Mouse (Mus musculus) brain, embryonic 18.5 days (tissue): ENCODE results near the gene Vmn2r13.
"Not testable (repeated sequence)": the region's sequence is repeated elsewhere in the genome, so short reads cannot be mapped to it uniquely, and the experiment has no call there.

ENCODE experiments used
- DNase-seq: peaks from one replicate; pipeline ENCODE4 v3.0.0-alpha.2; 2012; ENCODE audit warnings: low read depth, low spot score

Gene Vmn2r13

DNA sequence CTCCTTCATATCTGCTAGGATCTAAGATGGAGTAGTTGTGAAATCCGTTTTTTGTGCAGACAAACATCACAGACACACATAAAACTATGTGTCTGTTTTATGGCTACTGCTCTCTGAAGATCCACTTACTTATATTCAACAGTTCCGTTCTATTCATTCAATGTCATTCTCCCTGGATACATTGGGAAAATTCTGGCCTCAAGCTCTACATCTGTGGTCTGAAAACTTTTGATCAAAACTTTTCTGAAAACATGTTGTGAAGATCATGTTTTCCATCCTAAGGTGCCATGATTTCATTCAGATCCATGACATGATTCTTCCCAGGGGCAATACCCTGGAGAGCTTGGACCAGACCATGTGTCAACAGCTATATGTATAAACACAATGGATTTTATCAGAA lies at the start of gene Vmn2r13:
Gene Vmn2r13 (minus strand): TSS at position 101 of the 400 bp plus-strand sequence.
- DNase-seq, result not testable (repeated sequence)

DNA sequence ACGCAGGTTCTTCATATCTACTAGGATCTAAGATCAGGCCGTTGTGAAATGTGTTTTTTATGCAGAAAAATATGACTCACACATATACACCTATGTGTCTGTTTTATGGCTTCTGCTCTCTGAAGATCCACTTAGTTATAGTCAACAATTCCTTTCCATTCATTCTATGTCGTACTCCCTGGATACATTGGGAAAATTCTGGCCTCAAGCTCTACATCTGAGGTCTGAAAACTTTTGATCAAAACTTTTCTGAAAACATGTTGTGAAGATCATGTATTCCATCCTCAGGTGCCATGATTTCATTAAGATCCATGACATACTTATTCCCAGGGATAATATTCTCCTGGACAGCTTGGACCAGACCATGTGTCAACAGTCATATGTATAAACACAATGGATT lies 32.6 kb upstream of the Vmn2r13 start, which contains the start of gene Vmn2r14:
Gene Vmn2r14 (minus strand): TSS at position 101 of the 400 bp plus-strand sequence.
- DNase-seq, result no peak

DNA sequence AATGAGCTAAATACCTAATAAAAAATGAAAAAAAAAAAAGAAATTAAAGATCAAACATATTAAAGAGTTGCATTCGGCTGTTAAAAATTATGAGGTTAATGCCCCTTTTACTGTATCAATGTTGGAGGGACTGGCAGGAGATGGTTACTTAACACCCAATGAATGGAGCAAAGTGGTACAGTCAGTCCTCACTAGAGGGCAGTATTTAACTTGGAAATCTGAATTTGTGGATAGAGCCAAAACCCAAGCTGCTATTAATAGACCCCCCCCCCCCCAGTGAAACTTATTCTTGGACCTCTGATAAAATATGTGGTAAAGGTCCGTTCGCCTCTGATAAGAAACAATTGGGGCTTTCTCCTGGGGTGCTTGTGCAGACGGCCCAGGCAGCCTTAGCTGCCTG lies 25.1 kb downstream of the Vmn2r13 start:
- DNase-seq, result not testable (repeated sequence)

DNA sequence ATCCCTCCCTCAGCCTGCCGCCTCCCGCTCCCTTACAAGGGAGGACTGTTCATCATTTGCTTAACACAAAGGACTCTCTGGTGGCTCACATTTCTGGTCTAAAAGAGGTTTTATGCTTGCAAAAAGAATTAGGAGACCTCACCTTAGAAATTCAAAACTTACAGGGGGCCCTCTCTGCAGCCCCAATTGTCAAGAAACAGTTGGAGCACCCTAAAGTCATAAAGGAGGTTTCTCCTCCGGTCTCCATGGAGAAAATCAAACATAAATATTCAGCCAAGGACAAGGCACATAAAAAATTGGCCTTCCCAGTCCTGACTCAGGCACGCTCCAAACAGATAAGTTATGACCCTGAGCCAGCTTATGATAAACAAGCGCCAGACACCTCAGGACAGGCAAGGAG lies 31.9 kb downstream of the Vmn2r13 start:
- DNase-seq, result no peak

DNA sequence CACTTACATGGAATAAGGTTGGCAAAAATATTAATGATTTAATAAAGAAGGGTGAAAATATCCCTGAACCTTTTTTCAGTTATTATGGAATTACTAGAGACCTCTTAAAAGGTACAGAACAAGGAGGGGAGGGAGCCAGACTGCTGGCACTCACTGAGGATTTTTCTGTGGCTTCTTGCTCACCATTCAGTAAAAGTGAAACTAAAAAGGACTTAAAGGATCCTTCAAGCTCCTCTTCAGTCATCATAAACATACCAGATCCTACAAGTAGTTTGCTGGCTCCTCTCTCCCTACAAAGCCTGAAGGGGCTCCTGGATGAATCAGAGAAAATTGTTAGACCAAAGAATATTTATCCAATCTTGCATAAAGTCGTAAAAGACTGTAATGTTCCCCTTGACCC lies 32.4 kb downstream of the Vmn2r13 start:
- not testable (repeated sequence) for DNase-seq

DNA sequence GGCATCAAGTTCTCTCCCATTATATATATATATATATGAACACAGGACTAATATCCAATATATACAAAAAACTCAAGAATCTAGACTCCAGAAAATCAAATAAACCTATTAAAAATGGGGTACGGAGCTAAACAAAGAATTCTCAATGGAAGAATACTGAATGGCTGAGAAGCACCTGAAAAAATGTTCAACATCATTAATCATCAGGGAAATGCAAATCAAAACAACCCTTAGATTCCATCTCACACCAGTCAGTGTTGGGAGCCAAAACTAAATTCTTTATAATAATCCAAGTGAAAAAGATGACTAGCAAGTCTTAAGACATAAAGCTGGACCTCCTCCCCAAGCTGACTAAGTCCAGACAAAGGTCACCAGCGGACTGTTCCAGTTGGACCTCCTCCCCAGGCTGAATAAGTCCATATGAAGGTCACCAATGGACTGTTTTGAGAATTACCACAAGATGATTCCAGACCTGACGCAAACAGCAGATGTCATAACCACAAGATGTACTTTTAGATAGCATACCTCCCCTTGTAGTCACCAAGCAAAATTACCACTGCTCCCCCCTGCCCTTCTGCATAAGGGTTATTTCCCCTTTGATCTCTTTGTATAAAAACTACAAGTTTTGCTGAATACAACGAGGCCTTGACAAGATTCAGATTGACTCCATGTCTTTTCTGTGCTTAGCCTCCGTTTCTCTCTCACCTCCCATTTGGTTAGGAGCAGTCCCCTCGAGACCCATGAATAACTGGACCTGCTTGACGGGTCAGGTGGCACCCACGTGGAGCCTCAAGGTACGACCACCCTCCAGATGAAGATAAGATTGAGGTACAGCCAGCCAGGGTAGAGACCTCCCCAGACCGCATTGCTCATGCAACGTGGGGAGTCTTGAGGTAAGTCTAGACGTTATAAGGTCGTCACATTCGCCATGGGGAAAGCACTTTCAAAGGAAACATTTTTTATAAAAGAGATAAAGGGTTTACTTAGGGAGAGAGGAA lies 33.2 kb downstream of the Vmn2r13 start:
- not testable (repeated sequence) for DNase-seq

DNA sequence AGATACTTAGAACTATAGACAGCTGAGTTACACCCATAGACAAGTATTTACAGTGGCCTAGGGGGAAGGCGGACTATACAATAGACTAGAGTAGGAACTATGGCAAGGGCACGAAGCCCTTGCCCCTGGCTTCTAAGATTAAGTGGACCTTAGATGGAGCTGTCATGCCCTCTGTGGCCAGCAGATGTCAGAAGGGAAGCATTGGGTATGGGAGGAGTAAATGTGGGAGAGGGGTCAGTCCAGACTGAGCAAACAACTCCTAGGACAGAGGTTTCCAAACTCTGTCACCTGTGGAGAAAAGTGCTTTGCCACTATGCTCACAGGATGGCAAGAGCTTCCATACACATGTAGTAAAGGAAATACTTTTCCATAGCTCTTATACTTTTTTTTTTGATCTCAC lies 52.5 kb downstream of the Vmn2r13 start:
- DNase-seq, result no peak

DNA sequence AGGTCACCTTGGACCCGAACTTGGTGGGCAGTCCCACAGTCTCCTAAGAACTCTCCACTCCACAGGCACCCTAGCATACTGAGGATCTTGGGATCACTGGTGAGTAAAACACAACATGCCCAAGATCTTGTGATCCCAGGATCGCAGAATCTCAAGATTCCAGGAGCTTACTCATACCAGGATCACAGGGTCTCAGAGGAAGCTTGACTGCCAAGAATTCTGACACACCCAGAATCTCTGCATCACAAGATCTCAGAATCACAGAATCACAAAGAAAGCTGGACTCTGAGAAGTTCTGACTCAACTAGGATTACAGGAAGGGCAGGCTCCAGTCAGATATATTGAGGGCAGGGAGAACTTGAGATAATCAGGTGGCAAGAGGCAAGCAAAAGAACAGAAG lies 55.3 kb downstream of the Vmn2r13 start:
- no peak for DNase-seq
